Mouse (Mus musculus) v-Abl transformed pro-B cells (cell line): ENCODE data around the gene Gbp7.
"Not testable (repeated sequence)": the region's sequence is repeated elsewhere in the genome, so short reads cannot be mapped to it uniquely, and the experiment has no call there.

Experiments used
- in situ Hi-C, 2 experiments: fragments of 400-800 bp; cut with MboI; formaldehyde crosslinking; loops; one replicate each; pipeline ENCODE4 v1.15.1; 2025; ENCODE audit not compliant: unreplicated experiment in 2 of 2

The Gbp7 gene

DNA sequence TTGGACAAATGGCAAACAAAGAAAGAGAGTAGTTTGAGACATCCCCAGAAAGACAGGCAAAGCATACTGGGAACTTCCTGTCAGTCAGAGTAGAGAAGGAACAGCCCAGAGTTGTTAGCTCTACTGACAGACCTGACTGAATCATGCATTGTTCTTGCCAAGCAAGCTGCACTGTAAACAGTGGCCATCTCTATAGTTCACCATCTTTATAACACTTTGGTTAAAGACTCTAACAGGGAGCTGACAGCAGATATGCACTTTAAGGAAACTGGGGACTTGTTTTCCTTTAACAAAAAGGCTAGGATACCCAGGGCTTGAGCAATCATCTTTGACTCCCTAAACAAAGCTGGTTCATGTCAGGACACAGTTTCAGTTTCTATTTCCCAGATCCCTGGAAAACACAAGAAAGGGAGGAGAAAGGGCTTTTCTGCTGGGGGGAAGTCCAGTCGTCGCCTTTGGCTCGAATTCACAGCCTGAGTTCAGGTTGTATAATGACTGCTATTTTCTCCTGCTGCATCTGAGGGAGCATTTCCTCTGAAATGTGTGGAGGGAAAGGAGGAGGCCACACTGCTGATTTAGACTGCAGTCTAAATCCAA lies 29.6 kb downstream of the Gbp7 start, which contains the start of gene Gbp3:
Gene Gbp3, plus strand, starts transcription at position 395 of the 597 bp plus-strand sequence.
- in situ Hi-C loops = loop anchor here (5.0 kb wide), 4 partner anchors 43 to 67 kb away; partner anchors contain the start of genes Gbp2 (in 1 of the 2) and Gbp5 (in 1 of the 2)

DNA sequence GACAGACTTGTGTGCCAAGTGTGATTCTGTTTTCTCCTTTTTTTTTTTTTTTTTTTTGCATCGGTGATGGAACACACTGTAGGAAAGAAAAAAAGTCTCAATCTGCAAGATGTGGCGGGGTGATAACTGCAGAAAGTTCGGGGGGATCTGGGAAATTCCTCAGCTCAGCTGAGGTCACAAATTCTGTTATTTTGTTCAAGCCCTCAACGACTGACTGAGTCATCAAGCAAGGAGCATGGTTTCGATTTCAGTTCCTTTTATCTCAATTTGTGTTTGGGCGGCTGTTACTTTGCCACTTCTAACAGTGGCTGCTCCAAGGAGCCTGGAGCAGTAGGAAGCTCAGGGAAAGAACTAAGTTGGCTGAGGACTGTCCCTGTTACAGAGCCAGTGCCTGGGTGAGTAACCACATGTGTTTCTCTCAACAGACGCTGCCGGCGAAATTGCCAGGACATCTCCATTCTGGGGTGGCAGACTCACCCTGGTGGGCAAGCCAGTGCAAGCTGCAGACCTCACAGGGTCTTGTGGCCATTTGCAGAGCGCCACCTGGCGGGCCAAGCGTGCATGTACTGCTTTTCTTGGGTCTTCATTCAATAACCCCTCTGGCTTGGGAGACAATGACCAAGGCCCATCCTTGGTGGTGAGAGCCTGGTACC lies 30.3 kb downstream of the Gbp7 start:
- in situ Hi-C loops = loop anchor here (5.0 kb wide), 4 partner anchors 42 to 68 kb away; partner anchors contain the start of genes Gbp2 (in 1 of the 2) and Gbp5 (in 1 of the 2)

DNA sequence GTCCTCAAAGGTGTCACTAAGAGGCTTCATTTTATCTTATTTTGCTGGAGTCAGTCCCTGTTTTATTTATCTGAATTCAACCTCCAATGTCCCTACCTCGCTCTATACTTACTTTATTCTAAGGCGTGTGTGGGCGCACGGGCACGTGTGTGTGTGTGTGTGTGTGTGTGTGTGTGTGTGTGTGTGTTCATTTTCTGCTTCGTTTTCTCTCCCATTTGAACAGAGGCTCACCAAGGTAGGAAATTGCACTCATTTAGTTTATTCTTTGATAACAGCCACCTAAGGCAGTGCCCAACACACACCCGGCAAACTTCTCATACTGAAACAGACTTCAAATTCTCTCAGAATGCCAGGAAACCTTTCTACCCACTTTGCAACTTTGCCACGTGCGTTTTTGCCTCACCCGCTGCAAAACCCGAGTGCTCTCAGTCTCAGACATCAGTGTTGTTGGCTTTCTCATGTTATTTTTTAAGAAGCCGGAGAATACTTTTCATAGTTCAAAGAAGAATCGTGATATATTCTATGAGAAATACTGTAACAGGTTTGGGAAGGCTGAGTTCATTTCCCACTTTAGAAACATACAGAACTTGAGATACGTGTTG lies 31.0 kb downstream of the Gbp7 start:
- in situ Hi-C loops = loop anchor here (5.0 kb wide), 4 partner anchors 41 to 69 kb away; partner anchors contain the start of genes Gbp2 (in 1 of the 2) and Gbp5 (in 1 of the 2)

DNA sequence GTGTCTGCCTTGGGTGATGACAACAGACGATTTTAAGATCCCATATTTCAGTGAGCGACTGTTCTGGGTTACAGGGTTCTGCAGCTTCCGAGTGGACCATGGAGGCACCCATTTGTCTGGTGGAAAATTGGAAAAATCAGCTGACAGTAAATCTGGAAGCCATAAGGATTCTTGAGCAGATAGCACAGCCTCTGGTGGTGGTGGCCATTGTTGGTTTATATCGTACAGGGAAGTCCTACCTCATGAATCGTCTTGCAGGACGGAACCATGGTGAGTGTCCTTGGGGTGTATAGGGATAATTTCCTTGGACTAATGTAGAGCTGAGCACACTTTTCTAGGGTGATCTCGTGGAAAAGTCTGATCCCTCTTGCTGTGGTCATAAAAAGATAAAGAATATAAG lies 31.5 kb downstream of the Gbp7 start:
- in situ Hi-C loops = loop anchor here (5.0 kb wide), 4 partner anchors 41 to 69 kb away; partner anchors contain the start of genes Gbp2 (in 1 of the 2) and Gbp5 (in 1 of the 2)

DNA sequence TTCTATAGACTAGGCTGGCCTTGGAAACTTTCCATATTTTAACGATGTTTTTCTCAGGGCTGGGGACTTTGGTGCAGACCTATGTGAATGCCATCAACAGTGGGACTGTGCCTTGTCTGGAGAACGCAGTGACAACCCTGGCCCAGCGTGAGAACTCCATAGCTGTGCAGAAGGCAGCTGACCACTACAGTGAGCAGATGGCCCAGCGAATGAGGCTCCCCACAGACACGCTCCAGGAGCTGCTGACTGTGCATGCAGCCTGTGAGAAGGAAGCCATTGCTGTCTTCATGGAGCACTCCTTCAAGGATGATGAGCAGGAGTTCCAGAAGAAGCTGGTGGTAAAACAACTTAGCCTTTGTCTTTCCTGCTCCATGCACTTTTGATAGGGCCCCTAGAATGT lies 37.3 kb downstream of the Gbp7 start:
- in situ Hi-C loops = not testable (repeated sequence)

DNA sequence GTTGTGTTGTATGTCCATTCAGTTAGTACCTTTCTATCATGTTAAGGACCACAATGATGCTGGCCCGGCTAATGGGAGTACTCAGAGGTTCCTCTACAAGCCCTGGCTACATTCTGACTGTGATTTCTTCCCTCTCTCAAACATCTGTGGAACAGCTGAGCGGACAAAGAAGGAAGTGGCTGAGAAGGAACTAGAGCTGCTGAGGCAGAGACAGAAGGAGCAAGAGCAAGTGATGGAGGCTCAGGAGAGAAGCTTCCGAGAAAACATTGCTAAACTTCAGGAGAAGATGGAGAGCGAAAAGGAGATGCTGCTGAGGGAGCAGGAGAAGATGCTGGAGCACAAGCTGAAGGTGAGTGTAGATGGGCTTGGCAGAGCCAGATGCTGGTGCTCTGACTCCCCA lies 40.6 kb downstream of the Gbp7 start:
- in situ Hi-C loops = no loop called here

DNA sequence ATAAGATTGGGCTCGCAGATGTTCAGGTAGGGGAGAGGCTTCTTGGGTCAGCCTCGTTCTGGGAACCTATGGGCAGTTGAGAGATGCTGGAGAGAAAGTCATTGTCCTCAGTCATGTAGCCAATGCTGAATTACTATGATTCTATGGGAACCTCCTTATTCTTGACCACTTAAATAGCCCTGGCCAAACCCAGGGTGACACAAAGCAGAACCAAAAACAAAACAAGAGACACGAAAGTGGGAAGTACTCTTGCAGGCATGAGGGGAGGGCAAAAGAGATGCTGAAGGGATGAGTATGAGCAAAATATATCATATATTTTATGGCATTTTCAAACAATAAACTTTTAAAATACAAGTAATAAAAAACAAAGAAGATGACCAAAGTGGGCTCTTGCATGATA lies 47.0 kb downstream of the Gbp7 start:
- in situ Hi-C loops = no loop called here

DNA sequence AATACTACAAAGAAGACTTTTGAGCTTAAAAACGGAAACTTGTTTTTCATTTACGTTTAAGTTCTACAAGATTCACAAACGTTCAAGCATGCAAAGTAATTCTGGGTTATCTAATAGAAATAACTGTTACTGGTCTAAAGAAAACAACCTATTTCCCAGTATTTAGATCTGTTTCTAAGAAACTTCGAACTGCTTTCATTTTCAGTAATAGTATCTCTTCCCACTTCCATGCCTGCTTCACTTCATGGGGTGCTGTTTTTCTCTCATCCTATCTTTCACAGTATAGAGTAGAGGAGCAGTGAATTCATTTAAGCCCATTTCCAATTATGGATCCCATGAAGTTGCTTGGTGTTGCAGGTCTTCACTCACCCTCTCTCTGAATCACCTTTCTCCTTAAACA lies 48.2 kb downstream of the Gbp7 start:
- in situ Hi-C loops = no loop called here

DNA sequence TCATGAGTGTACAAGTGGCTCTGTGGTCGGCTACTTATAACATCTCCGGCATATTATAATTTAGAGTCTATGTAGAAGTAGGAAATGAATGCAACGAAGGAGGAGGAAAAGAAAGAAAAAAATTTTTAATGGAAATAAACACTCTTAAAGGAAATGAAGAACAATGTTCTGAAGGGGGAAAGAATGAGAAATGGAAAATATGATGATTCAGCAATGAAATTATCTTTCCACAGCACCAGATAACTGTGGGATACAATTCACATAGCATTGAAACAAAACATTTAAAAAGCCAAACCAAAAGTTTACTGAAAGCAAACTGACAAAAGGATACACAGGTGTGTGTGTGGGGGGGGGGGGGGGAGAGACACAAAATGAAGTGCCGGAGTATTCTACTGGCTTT lies 52.9 kb downstream of the Gbp7 start:
- in situ Hi-C loops = no loop called here

DNA sequence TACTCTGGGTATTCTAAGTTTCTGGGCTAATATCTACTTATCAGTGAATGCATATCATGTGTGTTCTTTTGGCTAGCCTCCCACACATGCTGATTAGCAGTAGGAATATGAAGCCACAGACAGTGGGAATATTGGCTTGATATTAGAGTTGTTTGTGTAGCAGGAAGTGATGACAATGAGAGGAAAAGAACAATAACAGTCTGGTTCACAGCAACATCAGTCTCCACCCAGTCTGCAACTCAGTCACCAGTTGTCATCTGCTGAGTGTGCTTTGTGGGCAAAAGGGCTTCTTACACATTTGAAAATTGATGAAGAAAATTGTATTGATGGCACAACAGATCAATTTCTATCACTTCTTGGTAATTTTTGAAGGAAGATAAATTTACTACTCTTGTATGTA lies 57.2 kb downstream of the Gbp7 start:
- in situ Hi-C loops = no loop called here

DNA sequence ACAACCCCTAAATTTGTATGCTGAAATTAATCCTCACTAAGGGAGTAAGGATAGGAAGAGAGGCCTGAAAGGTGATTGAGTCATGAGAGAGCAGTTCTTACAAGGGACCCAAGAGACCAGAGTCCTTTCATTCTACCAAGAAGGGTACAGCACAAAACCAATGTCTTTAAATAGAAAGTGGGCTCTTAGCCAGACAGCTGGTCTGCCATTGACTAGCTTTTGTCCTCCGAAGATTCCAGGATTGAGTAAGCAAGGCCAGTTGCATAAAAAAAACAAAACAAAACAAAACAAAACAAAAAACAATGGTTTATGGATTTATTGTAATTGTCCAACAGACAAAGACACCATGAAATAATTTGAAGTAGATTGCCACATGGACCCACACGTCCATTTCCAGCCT lies 58.7 kb downstream of the Gbp7 start:
- in situ Hi-C loops = no loop called here

DNA sequence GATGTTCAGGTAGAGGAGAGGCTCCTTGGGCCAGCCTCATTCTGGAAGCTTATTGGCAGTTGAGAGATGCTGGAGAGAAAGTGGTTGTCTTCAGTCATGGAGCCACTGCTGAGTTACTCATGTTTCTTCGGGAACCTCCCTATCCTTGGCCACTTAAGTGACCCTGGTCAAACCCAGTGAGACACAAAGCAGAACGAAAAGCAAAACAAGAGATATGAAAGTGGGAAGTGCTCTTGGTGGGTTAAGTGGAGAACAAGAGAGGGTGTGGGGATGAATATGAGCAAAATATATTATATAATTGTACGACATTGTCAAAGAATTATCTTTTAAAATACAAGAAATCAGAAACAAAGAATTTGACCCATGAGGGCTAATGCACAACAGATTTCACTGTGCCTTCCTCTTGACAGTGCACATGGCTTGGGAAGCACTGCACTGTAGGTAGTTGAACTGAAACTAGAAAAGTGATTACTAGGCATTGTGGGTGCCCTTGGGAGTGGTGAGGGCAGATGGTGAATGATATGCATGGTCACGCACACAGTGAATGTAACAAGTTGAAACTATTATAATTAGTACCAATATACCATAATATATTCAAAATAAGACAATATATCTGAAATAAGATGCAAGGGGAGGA lies 60.4 kb downstream of the Gbp7 start:
- in situ Hi-C loops = no loop called here

DNA sequence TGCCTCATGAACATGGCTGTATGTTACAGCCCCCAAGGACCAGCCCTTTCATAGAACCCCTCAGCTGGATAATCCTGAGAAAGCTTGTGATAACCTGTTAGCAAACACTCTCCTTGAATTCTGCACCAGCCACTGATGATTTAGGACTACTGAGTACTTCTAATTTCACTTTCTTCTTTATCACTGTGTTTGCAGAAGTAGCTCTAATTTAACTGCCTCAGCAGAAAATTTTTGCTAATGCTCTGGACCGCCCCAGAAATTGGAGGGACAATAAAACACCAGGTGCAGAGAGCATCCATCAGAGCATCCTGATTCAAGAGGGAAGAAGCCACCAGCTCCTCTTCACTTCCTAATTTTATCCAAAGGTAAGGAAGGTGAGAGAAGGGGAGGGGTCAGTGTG lies 64.4 kb downstream of the Gbp7 start, which contains the start of gene Gbp2b:
Gene Gbp2b, plus strand, starts transcription at position 301 of the 400 bp plus-strand sequence.
- in situ Hi-C loops = no loop called here

DNA sequence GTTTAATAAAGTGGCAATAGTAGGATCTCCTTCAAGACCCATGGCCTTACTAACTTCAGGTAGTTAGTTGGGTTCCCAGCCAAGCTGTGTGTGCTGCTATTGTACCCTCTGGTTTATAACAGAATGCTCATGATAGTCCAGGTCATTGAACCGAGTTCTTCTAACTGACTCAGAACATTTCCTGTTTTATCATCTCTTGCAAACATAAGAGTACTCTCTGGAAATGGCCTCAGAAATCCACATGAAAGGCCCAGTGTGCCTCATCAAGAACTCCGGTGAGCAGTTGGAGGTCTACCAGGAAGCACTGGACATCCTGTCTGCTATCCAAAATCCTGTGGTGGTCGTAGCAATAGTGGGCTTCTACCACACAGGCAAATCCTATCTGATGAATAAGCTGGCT lies 67.8 kb downstream of the Gbp7 start:
- in situ Hi-C loops = no loop called here
